Mouse (Mus musculus) kidney, adult 2 months (tissue): ENCODE results near the gene B3gat1.

Source experiments
- CTCF ChIP-seq: fragments of 200-500 bp; conservative IDR thresholded peaks from 2 replicates; pipeline ENCODE4 v1.5.1; 2011; ENCODE audit warnings: low read depth, mild to moderate bottlenecking, control low read depth, low read length, moderate library complexity, mixed read lengths; ENCODE audit not compliant: insufficient read depth, insufficient read length
- POLR2A ChIP-seq: fragments of 200-500 bp; IDR thresholded peaks from one replicate; pipeline ENCODE4 v1.6.1; 2011; ENCODE audit warnings: low read depth, low read length, control low read depth

- no peak for TF ChIP-seq CTCF
- TF ChIP-seq POLR2A, result no peak
Observed at GRCm38 (mm10) chr9:26804321-26804720, 70.8 kb downstream of the B3gat1 start.
